In the genomic region with DNA sequence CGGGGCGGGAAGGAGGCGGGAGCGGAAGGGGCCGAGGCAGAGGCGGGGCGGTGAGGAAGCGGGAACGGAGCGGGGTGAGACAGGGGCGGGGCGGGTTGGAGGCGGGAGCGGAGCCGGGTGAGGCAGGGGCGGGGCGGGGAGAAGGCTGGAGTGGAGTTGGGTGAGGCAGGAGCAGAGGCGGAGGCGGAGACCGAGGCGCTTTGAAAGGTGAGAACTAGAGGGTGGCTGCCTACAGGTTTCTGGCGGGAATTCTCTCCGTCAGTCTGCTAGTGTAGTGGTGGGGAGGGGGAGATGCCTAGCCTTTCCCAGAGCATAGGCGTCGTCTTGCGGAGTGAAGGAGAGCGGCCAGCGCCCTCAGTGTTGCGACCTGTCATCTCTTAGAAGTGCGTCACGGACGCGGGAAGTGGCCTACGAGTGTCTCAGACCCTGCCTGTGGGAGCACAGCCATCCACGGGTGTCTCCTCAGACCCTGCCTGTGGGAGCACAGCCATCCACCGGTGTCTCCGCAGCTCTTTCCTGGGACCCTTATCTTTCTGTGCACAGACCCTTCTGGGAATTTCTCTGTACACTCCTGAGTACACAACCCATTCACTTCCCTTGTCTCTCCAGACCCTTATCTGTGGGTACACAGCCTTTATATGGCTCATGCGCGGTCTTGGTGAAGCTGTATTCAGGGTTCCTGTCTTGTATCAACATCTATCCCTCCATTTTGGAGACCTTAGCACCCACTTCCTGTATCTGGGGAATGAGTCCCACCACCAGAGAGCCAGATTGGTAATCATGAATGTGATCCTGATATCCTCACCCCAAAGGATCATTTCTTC, we compare ENCODE assay signal across 8 mouse cellular contexts. TPM values are rescaled to one million over a fixed set of nuclear protein-coding genes. Genes with fewer than 3 reads are reported as not detected.
DNase-seq lines count a peak whose midpoint lies in the region; ATAC-seq lines count a peak whose summit lies in the region.

Gene Ccdc82 (plus strand): TSS at position 141 of the 824 bp plus-strand sequence.

- peak within 1 kb of the TSS; percentile 65 for H3K4me3 ChIP-seq in hindbrain, embryonic 10.5 days

- peak; percentile 88 for DNase-seq in MEL-GATA-1-ER (ENCODE audit: extremely low read depth, low read depth)
- peak; percentile 90 for DNase-seq in cerebellum, adult 8-10 months
- peak; percentile 93 for DNase-seq in hindbrain, embryonic 10.5 days (ENCODE audit: low spot score)
- peak; percentile 71 to 86 for DNase-seq in layer of hippocampus, postnatal 10 days (ENCODE audit: low spot score in 2 of 2)
- peak; percentile 96 for DNase-seq in lung, postnatal 10 days
- DNase-seq in ovary, postnatal 36 days (ENCODE audit: low spot score): peak; percentile 92
- peak; percentile 92 for DNase-seq in thymus, postnatal 25 days

- H3K27ac ChIP-seq in hindbrain, embryonic 10.5 days: peak within 1 kb of the TSS; percentile 89

- peaks cover 28% of the 10 kb centered on the region for H3K4me1 ChIP-seq in hindbrain, embryonic 10.5 days (replicated peaks)

- H3K27me3 ChIP-seq in hindbrain, embryonic 10.5 days (ENCODE audit: insufficient read depth, poor library complexity, severe bottlenecking): no peaks in the 10 kb centered on the region

- H3K36me3 ChIP-seq in hindbrain, embryonic 10.5 days: no peaks in the 10 kb centered on the region

- H3K9me3 ChIP-seq in hindbrain, embryonic 10.5 days: no peaks in the 10 kb centered on the region

- ATAC-seq in frontal cortex, adult (ENCODE audit: low TSS enrichment): peak; percentile 92

- WGBS in hindbrain, embryonic 10.5 days: 3% methylated on average over 35 of the region's 39 CpGs

RNA-seq across cellular contexts. Expression of gene Ccdc82, which starts in this region (rescaled TPM):
- 7.7 and 8.8 TPM in 2 replicates for polyA plus RNA-seq in hindbrain, embryonic 10.5 days (2016; fragmentation: Nextera tagmentation; extraction: Ambion mirVana)
- 10 to 100 TPM; 12.0 to 12.9 TPM for total RNA-seq in layer of hippocampus, postnatal 10 days (2021)

Comparison
In these comparisons a context has a peak if more than half of its experiments do, and no peak if none do; other contexts are left out.
1. Peak in every context shown above with its lines: DNase-seq, ATAC-seq, H3K4me3 ChIP-seq and H3K27ac ChIP-seq.